Comparison of ENCODE assay signal across 8 mouse cellular contexts in genomic region chr14:25481667-25482331, GRCm38 (mm10). TPM values are rescaled to one million over a fixed set of nuclear protein-coding genes. Genes with fewer than 3 reads are reported as not detected.
DNase-seq lines count a peak whose midpoint lies in the region; ATAC-seq and TF ChIP-seq lines count a peak whose summit lies in the region.

No protein-coding gene starts in this region.

- peak; percentile 31 for DNase-seq in gastrocnemius, adult 2 months
- DNase-seq in gastrocnemius, adult 18-20 months (ENCODE audit: low spot score), result no peak
- DNase-seq in spleen, adult 12 weeks (ENCODE audit: low spot score), result no peak
- DNase-seq in layer of hippocampus, postnatal 25 days (ENCODE audit: extremely low spot score in 1 of 2, low spot score in 1 of 2), result no peak
- no peak for DNase-seq in layer of hippocampus, postnatal 10 days (ENCODE audit: low spot score in 2 of 2)

- H3K4me3 ChIP-seq in gastrocnemius, adult 2 months, result peak overlapping the region; percentile 46
- H3K4me3 ChIP-seq in megakaryocyte, embryonic 14.5 days (replicated peaks), result peak overlapping the region; percentile 92
- peak overlapping the region; percentile 48 for H3K4me3 ChIP-seq in liver, embryonic 12.5 days

- no peak for ATAC-seq in megakaryocyte, adult 5-6 weeks (ENCODE audit: poor library complexity, severe bottlenecking)
- no peak for ATAC-seq in liver, embryonic 12.5 days

- H3K27ac ChIP-seq in gastrocnemius, adult 2 months, result peak overlapping the region; percentile 92
- peak overlapping the region; percentile 93 for H3K27ac ChIP-seq in liver, embryonic 12.5 days

- 59% methylated on average over 11 of the region's 11 CpGs for whole genome bisulfite sequencing in liver, embryonic 12.5 days (ENCODE audit: insufficient replicate concordance)

- peak overlapping the region; percentile 71 for H3K4me2 ChIP-seq in liver, embryonic 12.5 days

- H3K9me3 ChIP-seq in megakaryocyte, embryonic 14.5 days, result no peaks in the 10 kb centered on the region
- H3K9me3 ChIP-seq in liver, embryonic 12.5 days (replicated peaks), result no peaks in the 10 kb centered on the region

- H3K4me1 ChIP-seq in megakaryocyte, embryonic 14.5 days, result peaks cover 100% of the 10 kb centered on the region
- peaks cover 98% of the 10 kb centered on the region for H3K4me1 ChIP-seq in liver, embryonic 12.5 days

- intact Hi-C loops in gastrocnemius, adult 2 months (cut with DNase I), result loop anchor here (2.0 kb wide), 1 partner anchor 15 kb away; no protein-coding TSS in a partner anchor

- H3K36me3 ChIP-seq in megakaryocyte, embryonic 14.5 days (replicated peaks; ENCODE audit: low read length), result peaks cover 35% of the 10 kb centered on the region
- H3K36me3 ChIP-seq in liver, embryonic 12.5 days, result peaks cover 4% of the 10 kb centered on the region; the same call in 1 of the 2 replicates

- H3K9ac ChIP-seq in liver, embryonic 12.5 days, result peak overlapping the region; percentile 76

- H3K27me3 ChIP-seq in megakaryocyte, embryonic 14.5 days (replicated peaks), result no peaks in the 10 kb centered on the region
- H3K27me3 ChIP-seq in liver, embryonic 12.5 days (replicated peaks), result no peaks in the 10 kb centered on the region

- TF ChIP-seq CTCF in gastrocnemius, adult 2 months (IDR thresholded peaks at IDR 0.05), result no peak

RNA-seq across cellular contexts. Expression of gene Zmiz1, which starts 22.8 kb away (rescaled TPM):
- 10 to 100 TPM; 27.4 to 34.5 TPM for total RNA-seq in gastrocnemius, adult 2 months (2021)
- total RNA-seq in gastrocnemius, adult 18-20 months (2021), result 10 to 100 TPM; 26.6 to 28.6 TPM
- 18.1 and 54.1 TPM in 2 replicates for polyA plus RNA-seq in megakaryocyte, embryonic 14.5 days (2012; ENCODE audit: insufficient read depth, low replicate concordance)
- total RNA-seq in megakaryocyte, adult 5-6 weeks (2015), result 88.9 and 90.1 TPM in 2 replicates
- total RNA-seq in megakaryocyte, adult 5-6 weeks (2017), result 11.4 and 15.6 TPM in 2 replicates
- polyA plus RNA-seq in liver, embryonic 12.5 days (2016; fragmentation: Nextera tagmentation; extraction: Ambion mirVana), result 9.1 and 10.2 TPM in 2 replicates
- total RNA-seq in layer of hippocampus, postnatal 25 days (2021), result 100 to 1,000 TPM in 1 of 2 experiments, 10 to 100 TPM in 1; 82.5 to 105 TPM
- 100 to 1,000 TPM; 115 to 128 TPM for total RNA-seq in layer of hippocampus, postnatal 10 days (2021)
